Mouse (Mus musculus) heart, adult 9 months (tissue): Measurements from ENCODE around the gene BC024978.
A peak's percentile ranks its signal among the peaks of the same experiment; 100 is the strongest.

Experiments
- DNase-seq, 2 experiments: peaks; one replicate each; pipeline ENCODE4 v3.0.0; 2022; ENCODE audit warnings: low spot score in 2 of 2

The BC024978 gene

DNA sequence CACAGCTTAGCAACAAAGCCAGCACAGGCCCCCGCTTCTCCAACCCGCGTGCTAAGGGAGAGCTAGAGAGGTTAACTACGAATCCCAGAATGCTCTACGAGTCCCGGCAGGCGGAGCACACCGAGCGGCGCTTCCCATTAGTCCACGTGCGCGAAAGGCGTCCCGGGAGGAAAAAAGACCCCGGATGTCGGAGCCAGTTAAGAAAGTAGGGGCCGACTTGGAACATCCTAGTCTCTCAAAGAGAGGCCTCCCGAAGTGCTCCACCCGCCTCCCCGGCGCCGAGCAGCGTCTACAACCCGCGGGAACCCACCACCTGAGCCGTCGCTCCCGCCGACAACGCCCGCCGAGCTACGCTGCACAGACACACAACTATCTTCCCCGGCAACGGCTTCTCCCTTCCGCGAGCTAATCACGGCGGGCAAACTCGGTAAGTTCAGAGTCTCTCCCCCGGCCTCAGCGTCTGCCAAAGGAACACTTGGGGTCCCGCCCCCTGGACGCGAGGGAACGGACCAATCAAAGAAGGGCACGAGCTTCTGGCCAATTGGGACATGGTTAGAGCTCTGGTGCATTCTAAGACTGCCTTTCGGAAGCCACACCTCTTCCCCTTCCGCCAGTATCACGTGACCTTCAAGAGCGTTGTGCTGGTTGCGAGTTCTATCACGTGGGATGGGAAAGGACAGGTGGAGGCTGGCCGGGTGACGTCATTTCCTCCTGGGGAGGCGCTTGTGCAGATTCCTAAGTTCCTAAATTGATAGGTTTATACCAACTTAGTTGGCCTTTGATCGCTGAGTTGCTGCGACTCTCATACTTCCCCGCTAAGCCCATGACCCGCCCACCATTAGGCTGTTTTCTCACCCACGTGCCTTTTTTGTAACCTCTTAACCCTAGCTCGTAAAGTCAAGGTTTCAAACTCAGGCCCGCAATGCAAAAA lies at the start of gene BC024978, which contains the start of gene Snrpa:
BC024978 (plus strand) TSS at position 101 of the 931 bp plus-strand sequence.
Snrpa (minus strand) TSS at position 591 of the 931 bp plus-strand sequence.
- peak; percentile 99 to 100 for DNase-seq

GRCm38 (mm10) chr7:27153205-27153764 lies 42.3 kb upstream of the BC024978 start, which contains the start of gene Cyp2t4:
Cyp2t4 (plus strand) TSS chr7:27153714.
- peak in 1 of 2 experiments; percentile 53 for DNase-seq

DNA sequence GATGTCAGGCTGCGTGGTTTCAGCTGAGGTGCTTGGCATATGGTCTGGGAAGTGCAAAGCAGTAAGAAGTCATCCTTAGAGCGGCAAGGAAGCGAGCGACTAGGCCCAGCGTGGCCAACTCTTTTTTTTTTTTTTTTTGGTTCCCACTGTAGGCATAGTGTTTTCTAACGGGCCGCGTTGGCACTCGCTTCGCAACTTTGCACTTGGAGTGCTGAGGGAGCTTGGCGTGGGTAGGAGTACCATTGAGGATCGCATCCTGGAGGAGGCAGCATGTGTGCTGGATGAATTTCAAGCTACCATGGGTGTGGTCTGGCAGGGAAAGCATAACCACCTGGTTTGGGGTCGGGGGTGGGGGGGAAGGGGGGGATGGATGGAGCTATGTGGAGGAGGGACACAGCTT lies 39.6 kb upstream of the BC024978 start:
- DNase-seq, result no peak

GRCm38 (mm10) chr7:27158171-27158570 lies 37.4 kb upstream of the BC024978 start:
- DNase-seq, result no peak

- no peak for DNase-seq
Measured at GRCm38 (mm10) chr7:27159256-27159655, 36.3 kb upstream of the BC024978 start.

DNA sequence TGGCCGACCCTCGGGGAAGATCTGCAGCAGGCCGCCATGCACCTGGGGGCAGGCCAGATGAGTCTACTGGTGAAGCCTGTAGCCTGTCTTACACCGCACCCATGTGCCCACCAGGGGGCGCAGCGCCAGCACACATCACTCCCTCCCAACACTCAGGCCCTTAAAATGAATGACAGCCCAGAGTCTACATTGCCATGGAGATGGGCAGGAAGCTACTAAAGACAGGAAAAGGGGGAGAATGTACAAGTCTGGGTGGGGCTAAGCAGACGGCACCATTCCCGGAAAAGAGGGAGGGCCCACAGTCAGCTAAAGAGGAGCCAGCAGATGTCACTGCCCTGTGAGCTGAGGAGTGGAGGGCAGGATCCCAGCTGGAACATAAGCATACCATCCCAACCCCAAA lies 35.7 kb upstream of the BC024978 start:
- DNase-seq, result peak; percentile 88 to 92

DNA sequence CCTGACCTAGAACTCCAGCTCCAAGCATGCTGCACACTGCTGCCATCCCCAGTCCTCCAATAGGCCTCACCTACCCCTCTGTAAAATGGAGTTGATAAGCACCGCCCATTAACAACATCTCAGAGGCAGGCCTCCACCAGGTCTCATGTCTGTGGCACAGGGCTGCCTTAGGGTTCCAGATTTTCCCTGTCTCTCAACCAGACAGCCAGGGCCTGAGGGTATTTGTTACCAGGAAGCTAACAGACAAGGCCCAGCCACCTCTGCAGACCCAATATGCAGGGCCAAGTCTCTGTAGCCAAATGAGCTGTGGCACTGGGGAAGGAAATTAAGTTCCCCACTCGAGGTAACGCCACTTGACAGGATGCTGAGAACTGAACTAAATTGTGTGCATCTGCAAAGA lies 34.7 kb upstream of the BC024978 start:
- no peak for DNase-seq

DNA sequence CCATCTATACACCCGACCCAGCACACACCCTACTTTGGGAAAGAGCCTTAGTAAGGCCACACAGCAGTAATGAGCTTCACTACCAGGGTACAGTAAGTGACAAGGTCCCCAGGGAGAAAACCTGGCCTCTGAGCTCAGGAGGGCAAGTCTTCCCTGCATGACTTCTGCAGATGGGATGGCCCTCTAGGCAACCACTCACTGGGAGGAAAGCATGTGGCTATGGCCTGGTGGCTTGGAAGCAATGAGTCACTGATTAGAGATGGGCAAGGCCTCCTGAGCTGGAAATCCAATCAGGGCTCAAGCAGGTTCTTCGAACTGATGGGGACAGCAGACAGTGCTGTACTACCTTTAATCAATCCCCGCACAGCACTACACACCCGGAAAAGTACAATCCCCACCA lies 33.8 kb upstream of the BC024978 start:
- peak in 1 of 2 experiments; percentile 67 for DNase-seq

DNA sequence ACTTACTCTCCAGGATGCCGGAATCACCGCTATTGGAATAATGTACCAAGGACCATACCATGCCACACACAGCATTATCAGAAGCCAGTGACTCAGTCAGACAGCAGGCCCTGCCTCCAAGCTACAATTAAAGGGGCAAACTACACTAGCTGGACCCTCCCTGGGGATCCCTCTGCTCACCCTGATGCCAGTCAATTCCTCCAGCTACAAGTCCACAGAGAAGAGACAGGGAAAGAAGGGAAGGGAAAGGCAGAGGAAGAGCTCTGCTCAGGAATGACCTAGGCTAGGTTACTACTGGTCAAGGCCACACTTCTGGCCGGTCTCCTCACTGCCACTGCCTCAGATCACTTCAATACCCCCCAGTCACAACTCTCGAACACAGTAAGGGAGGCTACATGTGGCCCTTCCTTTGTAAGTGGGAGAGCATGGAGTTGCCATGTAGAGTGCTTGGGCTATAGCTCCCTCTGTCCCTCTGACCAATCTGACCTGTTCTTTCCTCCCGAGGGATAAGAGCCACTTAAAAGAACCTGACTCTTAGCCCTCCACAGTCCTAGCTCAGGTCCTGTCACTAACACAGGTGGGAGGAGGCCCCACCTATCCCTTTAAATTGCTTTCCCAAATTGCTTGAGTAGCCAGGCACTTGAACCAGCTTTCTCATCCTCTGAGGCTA lies 32.7 kb upstream of the BC024978 start:
- DNase-seq, result no peak

- no peak for DNase-seq
Measured at GRCm38 (mm10) chr7:27163450-27163805, 32.2 kb upstream of the BC024978 start.

DNA sequence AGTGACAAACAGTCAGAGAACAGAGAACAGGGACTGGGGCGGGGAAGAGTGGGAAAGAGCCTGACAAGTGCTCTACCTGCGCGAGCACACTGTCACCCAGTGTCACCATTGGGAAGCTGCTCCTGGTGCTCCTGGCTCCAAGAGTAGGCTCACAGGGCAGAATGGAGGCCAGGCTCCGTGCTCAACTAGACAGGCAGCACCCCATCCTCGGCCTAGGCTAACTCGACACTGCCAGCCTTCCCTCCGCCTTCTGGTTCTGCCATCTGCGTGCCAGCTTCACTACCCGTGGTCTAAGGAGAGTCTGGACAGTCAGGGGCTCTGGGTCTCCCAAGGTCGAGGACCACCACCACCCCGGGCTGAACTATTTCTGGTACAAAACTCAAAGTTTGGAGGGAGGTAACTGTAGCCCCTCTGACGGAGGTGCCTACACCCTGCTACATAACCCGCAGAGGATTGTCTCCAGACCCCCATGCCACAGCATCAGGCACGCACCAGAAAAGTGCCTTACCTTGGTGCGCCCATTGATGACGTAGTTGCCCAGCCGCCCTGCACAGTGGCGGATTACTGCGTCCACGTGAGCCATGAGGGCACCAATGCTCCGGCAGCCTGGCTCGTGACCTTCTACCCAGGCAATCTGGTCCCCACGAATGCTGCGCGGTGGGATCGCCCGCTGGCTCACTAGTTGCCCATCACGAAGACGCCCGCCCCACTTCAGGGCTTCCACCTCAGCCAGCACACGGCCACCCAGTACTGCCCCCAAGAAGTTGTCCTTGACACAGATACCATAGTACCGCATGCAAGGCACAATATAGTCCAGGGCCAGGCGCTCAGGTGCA lies 31.3 kb upstream of the BC024978 start:
- DNase-seq, result no peak

DNA sequence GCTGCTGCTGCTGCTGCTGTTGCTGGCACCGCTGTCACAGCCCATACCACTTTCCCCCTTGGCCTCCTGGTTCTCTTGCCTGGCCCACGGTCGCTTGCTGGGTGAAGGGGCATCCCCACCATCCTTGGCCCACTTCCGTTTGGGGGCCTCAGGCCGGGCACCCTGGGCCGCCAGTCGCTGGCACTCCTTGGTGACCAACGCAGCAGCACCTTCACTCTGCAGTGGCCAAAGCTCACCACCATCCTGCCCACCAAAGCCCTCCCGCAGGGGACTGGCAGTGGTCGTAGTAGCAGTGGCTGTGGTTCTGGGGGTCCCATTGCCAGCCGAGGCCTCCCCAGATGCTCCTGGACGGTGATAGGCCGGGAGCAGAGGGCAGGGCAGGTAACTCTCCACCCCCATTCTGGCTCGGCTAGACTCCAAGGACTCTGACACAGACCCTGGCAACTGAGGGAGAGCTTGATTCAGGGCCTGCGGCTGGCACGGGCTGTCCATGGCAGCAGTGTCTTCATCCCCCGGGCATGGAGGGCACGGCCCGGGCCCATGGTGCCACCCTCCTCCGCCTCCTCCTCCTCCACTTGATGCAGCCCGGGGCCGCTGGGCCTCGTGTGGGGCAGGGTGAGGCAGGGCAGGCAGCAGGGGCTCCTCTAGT lies 30.4 kb upstream of the BC024978 start:
- DNase-seq, result peak in 1 of 2 experiments; percentile 33

- no peak for DNase-seq
Measured at GRCm38 (mm10) chr7:27165696-27166095, 29.9 kb upstream of the BC024978 start.

- DNase-seq, result peak; percentile 90 to 92
Measured at GRCm38 (mm10) chr7:27166229-27166613, 29.4 kb upstream of the BC024978 start.

- DNase-seq, result peak; percentile 96 to 97
Measured at GRCm38 (mm10) chr7:27166614-27167474, 28.7 kb upstream of the BC024978 start, which contains the start of gene Egln2. Egln2 (minus strand) TSS chr7:27166802.

DNA sequence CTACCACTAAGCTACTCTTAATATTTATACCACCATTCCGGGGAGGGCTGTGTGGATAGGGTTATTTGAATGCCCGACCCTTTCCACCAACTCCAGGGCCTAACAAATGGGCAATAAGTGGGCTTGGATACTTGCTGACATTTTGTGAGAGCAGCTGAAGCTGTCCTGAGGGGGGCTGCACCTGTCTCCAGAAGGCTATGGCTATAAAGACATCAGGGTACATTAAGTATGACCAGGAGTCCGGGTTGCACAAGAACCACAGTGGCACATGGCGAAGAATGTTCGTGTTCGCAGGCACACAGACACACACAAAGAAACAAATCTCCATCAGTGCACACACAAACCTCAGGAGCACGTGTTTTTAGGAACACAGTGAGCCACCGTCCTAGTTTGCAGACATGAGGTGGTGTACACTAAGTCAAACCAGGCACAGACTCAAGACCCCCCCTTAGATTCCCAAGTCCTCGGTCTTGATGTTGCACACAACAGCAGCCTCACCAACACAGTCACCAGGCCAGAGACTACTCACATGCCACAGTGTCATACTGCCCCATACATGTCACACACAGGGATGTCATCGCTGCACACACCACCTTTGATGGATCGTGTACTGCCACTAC lies 28.0 kb upstream of the BC024978 start:
- DNase-seq, result no peak

GRCm38 (mm10) chr7:27168371-27168770 lies 27.2 kb upstream of the BC024978 start:
- no peak for DNase-seq

GRCm38 (mm10) chr7:27170981-27171380 lies 24.6 kb upstream of the BC024978 start:
- DNase-seq, result no peak

- DNase-seq, result no peak
Measured at GRCm38 (mm10) chr7:27174496-27174895, 21.1 kb upstream of the BC024978 start.
